Mouse (Mus musculus) layer of hippocampus, adult 11-12 months (tissue): ENCODE measurements around the gene Gfpt1.
"Not testable (repeated sequence)": the region's sequence is repeated elsewhere in the genome, so short reads cannot be mapped to it uniquely, and the experiment has no call there.

Source experiments
- DNase-seq: peaks from one replicate; pipeline ENCODE4 v3.0.0; 2022; ENCODE audit warnings: low spot score

Gene Gfpt1

GRCm38 (mm10) chr6:87042004-87042336, 676 bp upstream of the Gfpt1 start:
- DNase-seq: no peak

DNA sequence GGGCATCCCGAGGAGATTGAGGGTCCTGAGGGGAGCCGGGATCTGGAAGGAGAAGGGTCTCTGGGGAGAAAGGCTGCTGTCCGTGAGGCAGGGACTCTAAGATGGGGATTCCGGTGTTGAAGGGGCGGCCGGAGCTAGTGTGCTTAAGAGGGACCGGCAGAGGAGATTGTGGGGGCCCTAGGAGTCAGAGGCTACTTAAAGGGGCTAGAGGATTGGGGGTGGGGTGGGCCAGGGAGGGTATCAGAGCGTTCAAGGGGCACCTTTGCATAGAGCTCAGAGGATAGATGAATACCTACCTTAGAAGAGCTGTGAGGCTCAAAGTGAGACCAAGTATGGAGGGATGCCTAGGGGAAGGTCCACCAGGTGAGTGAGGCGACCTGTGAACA, 478 bp downstream of the Gfpt1 start:
- DNase-seq: no peak

- DNase-seq: no peak
Measured at GRCm38 (mm10) chr6:87044895-87045294, 2.2 kb downstream of the Gfpt1 start.

- no peak for DNase-seq
Measured at GRCm38 (mm10) chr6:87045507-87045906, 2.9 kb downstream of the Gfpt1 start.

DNA sequence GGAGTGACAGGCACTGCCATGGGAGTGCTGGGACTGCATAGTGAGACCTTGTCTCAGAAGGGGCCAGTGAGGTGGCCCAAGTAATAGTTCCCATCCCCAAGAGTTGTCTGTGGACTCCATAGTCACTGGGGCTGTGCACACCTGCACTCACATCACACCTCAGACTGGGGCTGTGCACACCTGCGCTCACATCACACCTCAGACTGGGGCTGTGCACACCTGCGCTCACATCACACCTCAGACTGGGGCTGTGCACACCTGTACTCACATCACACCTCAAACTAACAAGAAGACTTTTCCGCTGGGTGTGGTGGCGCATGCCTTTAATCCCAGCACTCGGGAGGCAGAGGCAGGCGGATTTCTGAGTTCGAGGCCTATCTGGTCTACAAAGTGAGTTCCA, 6.1 kb downstream of the Gfpt1 start:
- not testable (repeated sequence) for DNase-seq

DNA sequence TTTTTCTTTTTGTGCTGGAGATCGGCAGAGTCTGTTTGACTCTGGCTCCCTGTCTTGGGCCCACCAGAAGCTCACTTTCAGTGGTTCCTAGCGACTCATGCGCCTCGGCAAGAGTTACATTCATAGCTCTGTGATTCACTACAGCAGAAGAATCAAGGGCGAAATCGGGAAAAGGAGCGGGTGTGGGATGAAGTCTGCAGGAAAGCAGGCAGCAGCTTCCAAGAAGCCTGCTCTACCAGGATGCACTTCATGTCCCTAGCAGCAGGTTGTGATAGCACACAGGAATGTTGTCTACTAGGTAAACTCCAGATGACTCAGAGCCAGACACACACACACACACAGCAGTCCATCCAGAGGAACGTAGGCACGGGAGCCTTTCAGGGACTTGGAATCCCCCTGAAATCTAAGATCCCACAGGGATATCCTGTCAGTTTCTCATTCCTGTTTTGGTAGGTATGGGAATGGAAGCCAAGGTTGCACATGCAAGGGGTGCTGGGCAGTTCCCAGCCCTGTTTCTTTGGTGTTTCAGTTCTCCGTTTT, 9.3 kb downstream of the Gfpt1 start:
- DNase-seq: no peak

DNA sequence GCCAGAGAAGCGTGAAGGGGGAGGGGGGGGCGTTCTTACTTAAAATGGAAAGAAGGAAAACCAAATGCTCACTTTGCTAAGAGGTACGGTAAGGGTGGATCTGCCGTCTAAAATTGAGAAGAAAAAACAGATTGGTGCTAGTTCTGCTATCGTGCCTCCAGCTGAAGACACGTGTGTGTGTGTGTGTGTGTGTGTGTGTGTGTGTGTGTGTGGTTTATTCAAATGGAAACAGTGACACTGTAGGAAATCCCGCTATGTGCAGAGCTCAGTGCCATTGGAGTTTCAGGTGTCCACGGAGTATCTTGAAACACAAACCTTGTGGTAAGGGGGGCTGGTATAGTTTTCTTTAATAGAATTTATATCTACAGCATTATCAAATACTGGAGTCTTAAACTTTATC, 11.5 kb downstream of the Gfpt1 start:
- no peak for DNase-seq

DNA sequence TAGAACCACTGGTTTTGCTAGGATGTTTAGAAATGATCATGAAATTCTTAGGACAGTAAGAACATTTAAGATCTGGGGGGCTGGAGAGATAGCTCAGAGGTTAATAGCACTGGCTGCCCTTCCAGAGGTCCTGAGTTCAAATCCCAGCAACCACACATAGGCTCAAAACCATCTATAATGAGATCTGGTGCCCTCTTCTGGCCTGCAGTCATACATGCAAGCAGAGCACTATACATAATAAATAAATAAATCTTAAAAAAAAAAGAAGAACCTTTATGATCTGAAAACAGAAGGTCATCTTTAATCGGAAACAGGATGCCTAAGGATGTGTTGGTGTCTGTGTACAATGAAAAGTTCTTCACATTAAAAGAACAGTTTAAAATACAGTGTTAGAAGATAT, 17.1 kb downstream of the Gfpt1 start:
- DNase-seq: no peak

- DNase-seq: no peak
Measured at GRCm38 (mm10) chr6:87063586-87063985, 20.9 kb downstream of the Gfpt1 start.

- DNase-seq: no peak
Measured at GRCm38 (mm10) chr6:87068209-87068608, 25.6 kb downstream of the Gfpt1 start.

DNA sequence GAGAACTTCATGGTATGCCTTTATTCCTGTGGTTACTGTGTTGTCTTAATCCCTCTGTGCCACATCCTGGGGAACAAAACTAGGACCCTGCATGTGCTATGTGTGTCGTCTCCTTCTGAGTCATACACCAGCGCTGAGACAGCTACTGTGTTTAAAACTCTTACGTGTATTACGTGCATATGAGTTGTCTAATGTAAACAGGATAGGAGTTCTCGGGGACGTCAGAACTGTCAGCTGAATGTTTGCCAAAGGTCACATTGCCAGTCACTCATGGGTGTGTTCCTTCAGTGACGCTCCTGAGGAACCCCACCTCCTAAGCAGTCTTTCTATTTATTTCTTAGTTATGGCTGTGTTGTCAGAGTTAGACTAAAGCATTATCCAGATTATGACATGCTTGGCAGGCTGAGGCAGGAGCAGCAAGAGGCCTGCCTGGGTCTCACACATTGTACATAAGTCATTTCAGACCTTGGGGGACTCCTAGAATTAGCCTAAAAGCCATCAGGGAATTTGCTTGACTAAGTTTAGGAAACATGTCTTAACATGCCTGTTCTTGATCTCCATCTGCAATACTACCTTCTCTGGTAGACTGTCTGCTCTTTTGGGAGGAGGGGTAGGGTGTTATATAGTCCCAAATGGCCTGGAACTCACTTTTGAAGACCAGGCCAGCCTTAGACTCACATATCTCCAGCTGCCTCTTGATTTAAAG, 26.7 kb downstream of the Gfpt1 start:
- DNase-seq: no peak

- no peak for DNase-seq
Measured at GRCm38 (mm10) chr6:87070641-87071040, 28.0 kb downstream of the Gfpt1 start.

- no peak for DNase-seq
Measured at GRCm38 (mm10) chr6:87072759-87073158, 30.1 kb downstream of the Gfpt1 start.

DNA sequence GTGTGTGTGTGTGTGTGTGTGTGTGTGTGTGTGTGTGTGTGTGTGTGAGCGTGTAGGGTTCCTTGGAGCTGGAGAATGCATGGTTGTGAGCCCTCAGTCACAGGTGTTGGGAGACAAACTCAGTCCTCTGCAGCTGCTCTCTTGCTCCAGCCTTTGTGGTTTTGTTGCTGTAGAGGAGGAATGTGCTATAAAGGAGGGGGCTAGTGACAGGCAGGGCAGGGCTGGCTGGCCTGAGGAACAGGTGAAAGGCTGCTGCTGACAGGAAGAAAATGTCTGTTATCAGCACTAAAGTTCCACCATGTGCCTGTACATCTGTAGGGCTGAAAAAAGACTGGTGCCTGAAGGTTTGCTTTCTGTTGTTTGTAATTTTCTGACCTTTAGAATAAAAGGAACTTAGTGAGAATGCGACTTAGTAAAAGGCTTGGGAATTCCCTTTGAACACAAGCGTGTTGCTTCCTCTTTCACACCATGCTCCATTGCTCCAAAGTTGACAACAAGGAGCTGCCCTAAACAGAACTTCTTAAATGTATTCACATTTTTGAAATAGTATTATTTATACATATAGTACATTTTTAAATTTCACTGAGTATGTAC, 32.5 kb downstream of the Gfpt1 start:
- no peak for DNase-seq

DNA sequence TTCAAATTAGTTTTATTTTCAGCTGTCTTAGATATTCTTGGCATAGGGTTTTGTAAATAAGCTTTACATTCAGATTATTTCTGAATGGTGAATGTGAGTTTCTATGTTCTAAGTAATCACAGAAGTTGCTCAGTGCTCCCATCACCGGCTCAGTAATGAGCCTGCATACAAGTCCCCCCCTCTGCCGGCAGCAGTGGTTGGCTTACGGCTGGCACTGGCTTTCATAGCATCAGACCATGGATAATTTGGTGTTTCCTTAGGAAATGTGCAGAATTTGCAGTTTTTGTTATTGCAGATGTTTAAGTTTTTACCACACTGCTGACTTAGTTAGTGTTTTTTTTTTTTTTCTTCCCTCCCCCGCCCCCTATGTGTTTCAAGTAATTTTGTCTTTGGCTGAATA, 36.8 kb downstream of the Gfpt1 start:
- no peak for DNase-seq

DNA sequence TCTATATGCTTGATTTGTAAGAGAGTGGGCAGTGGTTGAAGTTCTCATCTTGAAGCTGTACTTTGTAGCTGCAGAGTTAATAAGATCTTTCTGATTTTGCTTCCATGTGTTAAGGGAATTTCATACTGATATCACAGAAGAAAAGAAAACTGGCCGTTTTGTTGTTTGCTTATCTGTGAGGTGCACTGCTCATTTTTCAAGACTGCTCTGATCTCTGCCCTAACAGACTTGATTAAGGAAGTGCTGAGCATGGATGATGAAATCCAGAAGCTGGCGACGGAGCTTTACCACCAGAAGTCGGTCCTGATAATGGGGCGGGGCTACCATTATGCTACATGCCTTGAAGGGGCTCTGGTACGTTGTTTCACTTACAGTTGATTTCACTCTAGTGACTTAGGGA, 42.4 kb downstream of the Gfpt1 start:
- no peak for DNase-seq

GRCm38 (mm10) chr6:87088356-87088755, 45.7 kb downstream of the Gfpt1 start:
- no peak for DNase-seq

GRCm38 (mm10) chr6:87090877-87091276, 48.2 kb downstream of the Gfpt1 start:
- no peak for DNase-seq

DNA sequence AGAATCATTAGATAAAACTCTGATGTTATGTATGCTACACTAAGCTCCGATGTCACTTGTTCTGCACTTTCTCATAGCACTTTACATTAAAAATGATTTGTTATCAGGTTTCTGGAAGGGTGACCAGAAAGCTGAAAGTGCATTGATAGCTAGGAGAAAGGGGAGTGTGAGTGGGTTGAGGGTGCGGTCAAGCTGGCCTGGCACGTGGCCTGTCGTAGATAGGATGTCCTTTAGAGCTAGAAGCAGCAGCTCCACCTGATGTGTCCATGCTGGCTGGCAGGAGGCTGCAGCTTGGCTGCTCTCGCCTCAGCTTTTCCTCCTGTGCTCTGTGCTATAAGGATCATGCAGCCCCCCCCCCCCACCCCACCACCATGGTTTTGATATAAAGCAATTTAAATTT, 49.8 kb downstream of the Gfpt1 start:
- DNase-seq: no peak

DNA sequence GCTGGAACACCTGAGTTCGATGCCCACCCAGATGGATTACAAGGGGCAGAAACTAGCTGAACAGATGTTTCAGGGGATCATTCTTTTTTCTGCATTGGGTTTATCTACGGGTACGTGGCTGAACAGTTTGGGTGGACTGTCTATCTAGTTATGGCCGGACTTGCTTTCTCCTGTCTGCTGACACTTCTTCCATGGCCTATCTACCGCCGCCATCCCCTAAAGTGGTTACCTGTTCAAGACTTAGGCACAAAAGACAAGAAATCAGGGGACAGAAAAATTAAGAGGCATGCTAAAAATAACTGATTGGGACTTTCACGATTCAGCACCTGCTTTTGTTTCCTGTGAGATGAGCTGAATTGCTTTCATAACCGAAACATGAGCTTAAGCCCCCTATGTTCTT, 51.0 kb downstream of the Gfpt1 start:
- not testable (repeated sequence) for DNase-seq

- no peak for DNase-seq
Measured at GRCm38 (mm10) chr6:87099261-87099660, 56.6 kb downstream of the Gfpt1 start.

GRCm38 (mm10) chr6:87099671-87100296, 57.1 kb downstream of the Gfpt1 start:
- DNase-seq: no peak

GRCm38 (mm10) chr6:87100297-87101020, 57.8 kb downstream of the Gfpt1 start:
- DNase-seq: no peak
